Mouse (Mus musculus) embryonic facial prominence, embryonic 15.5 days (tissue): ENCODE measurements around the gene Rftn1. TPM values are rescaled to one million over a fixed set of nuclear protein-coding genes. Genes with fewer than 3 reads are reported as not detected.

Experiments used
- ATAC-seq: fragments of 200-750 bp; cut with Nextera tagmentation; 2 replicates; pipeline ENCODE4 v1.8.0; 2017; ENCODE audit warnings: low read depth, moderate TSS enrichment; ENCODE audit not compliant: insufficient number of reproducible peaks, low FRiP score, low TSS enrichment
- H3K27ac ChIP-seq: fragments of 300-500 bp; sonication (generic); replicated peaks from 2 replicates; pipeline ENCODE4 v1.5.1; 2015; ENCODE audit warnings: mild to moderate bottlenecking, inconsistent platforms
- H3K27me3 ChIP-seq: fragments of 300-500 bp; sonication (generic); 2 replicates; pipeline ENCODE4 v1.6.1; 2015; ENCODE audit warnings: inconsistent platforms
- H3K36me3 ChIP-seq: fragments of 300-500 bp; sonication (generic); 2 replicates; pipeline ENCODE4 v1.6.1; 2015; ENCODE audit warnings: mild to moderate bottlenecking, inconsistent platforms
- H3K4me1 ChIP-seq: fragments of 300-500 bp; sonication (generic); 2 replicates; pipeline ENCODE4 v1.6.1; 2015; ENCODE audit warnings: inconsistent platforms
- H3K4me2 ChIP-seq: fragments of 300-500 bp; sonication (generic); replicated peaks from 2 replicates; pipeline ENCODE4 v1.6.1; 2015; ENCODE audit warnings: mild to moderate bottlenecking, inconsistent platforms
- H3K4me3 ChIP-seq: fragments of 300-500 bp; sonication (generic); replicated peaks from 2 replicates; pipeline ENCODE4 v1.5.1; 2015; ENCODE audit warnings: mild to moderate bottlenecking, inconsistent platforms
- H3K9ac ChIP-seq: fragments of 300-500 bp; sonication (generic); 2 replicates; pipeline ENCODE4 v1.6.1; 2015; ENCODE audit warnings: inconsistent platforms
- H3K9me3 ChIP-seq: fragments of 300-500 bp; sonication (generic); replicated peaks from 2 replicates; pipeline ENCODE4 v1.6.1; 2016; ENCODE audit warnings: inconsistent platforms
- WGBS: fragments of 180-500 bp; shearing (Covaris S2); methylation state at CpG from one replicate; pipeline ENCODE4 v1.1.7; 2015; 5-methylcytosine and 5-hydroxymethylcytosine counted together
- polyA plus RNA-seq: library from polyadenylated mRNA; unstranded; fragments of >200 nt; fragmentation: Nextera tagmentation; extraction: Ambion mirVana; gene quantifications from 2 replicates; pipeline ENCODE4 v1.2.1, GENCODE M21; 2015

Gene Rftn1
- polyA plus RNA-seq, 1 experiment from 2014 or later: 21.4 TPM

DNA sequence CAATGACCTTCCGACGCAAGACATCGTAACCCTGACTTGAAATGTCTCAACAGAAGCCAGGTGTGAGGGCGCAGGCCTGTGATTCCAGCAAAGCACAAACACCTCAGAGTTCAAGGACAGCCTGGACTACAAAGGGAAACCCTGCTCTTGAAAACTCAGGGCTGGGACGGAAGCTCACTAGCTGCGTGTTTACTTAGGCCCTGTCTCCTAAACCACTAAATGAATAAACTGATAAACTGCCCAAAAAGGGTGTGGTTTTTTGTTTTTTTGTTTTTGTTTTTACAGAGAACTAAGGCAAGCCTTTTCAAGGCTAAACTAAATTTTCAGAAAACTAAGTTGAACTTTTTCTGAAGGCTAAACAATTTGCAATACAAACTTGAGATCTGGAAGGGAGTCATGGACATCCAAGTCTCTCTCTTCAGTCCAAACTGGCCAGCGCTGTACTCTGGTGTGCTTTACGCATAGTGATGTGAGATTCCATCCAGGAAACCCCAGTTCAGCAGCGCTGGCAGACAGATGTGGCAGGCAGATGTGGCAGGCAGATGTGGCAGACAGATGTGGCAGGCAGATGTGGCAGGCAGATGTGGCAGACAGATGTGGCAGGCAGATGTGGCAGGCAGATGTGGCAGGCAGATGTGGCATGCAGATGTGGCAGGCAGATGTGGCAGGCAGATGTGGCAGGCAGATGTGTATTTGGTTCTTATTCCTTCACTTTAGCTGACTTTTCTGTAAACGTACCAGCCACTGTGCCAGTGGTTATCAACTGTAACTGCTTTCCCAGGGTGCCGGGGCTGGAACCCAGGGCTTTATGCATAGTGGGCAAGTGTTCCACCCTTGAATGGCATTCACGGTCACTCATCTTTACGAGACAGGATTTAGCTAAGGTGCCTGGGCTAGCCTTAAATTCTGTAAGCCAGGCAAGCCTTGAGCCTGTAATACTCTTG lies 158.7 kb downstream of the Rftn1 start:
- H3K36me3 ChIP-seq: no peaks in the 10 kb centered on the region
- ATAC-seq: no peak
- H3K4me3 ChIP-seq: no peak overlapping the region
- no peaks in the 10 kb centered on the region for H3K4me1 ChIP-seq
- H3K4me2 ChIP-seq: no peak overlapping the region
- H3K27me3 ChIP-seq: no peaks in the 10 kb centered on the region
- no peak overlapping the region for H3K27ac ChIP-seq
- WGBS: 88% methylated on average over 13 of the region's 13 CpGs
- no peak overlapping the region for H3K9ac ChIP-seq
- no peaks in the 10 kb centered on the region for H3K9me3 ChIP-seq

DNA sequence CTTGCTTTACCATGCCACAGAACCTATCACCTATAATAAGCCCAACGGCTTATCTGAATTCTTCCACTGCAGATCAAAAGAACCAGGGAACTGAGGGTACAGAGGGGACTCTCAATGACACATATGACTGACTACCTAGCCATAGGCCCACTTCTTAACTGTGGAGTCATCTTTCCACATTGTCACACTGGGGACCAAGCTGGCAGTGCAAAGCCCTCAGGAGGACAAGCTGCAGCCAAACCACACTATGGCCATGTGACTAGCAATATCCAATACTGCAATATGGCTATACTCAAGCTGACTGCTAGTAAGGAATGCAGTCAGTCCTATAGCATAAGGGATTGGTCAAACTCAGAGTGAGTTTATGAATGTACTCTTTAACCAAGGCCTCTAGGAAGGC lies 164.8 kb downstream of the Rftn1 start:
- H3K27me3 ChIP-seq: no peaks in the 10 kb centered on the region
- ATAC-seq: no peak
- 77% methylated on average over 1 of the region's 1 CpGs for WGBS
- no peak overlapping the region for H3K4me3 ChIP-seq
- no peaks in the 10 kb centered on the region for H3K36me3 ChIP-seq
- no peaks in the 10 kb centered on the region for H3K9me3 ChIP-seq
- H3K4me1 ChIP-seq: no peaks in the 10 kb centered on the region; the same call in 1 of the 2 replicates
- no peak overlapping the region for H3K9ac ChIP-seq
- no peak overlapping the region for H3K27ac ChIP-seq
- no peak overlapping the region for H3K4me2 ChIP-seq

GRCm38 (mm10) chr17:50025173-50025626 lies 165.3 kb downstream of the Rftn1 start:
- Histone ChIP-seq H3K27me3 (no peaks in the 10 kb centered on the region), H3K27ac (no peak overlapping the region), H3K9ac (no peak overlapping the region), H3K9me3 (no peaks in the 10 kb centered on the region), H3K36me3 (no peaks in the 10 kb centered on the region), H3K4me3 (no peak overlapping the region), H3K4me2 (no peak overlapping the region), H3K4me1 (peaks cover 4% of the 10 kb centered on the region; the same call in 1 of the 2 replicates)
- 49% methylated on average over 4 of the region's 4 CpGs for WGBS
- ATAC-seq: no peak

DNA sequence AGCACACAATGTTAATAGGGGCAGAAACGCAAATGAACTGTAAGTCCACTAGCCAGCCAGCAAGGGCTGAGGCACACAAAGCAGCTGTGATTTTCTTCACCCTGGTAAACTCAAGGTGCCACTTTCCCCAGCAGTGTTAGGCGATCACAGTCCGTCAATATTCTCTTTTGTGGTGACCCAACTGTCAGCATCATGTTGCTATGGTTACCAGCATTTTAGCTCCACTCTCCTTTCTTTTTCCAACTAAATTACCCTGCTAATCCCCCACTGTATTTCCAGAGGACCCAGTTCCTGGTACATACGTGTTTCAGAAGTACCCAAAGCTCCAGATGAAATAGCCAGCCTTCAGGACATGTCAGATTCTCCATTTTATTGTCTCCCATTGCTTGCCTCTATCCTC lies 169.1 kb downstream of the Rftn1 start:
- Histone ChIP-seq H3K27me3 (no peaks in the 10 kb centered on the region), H3K9me3 (no peaks in the 10 kb centered on the region), H3K27ac (no peak overlapping the region), H3K4me1 (peaks cover 4% of the 10 kb centered on the region; the same call in 1 of the 2 replicates), H3K36me3 (no peaks in the 10 kb centered on the region), H3K4me3 (no peak overlapping the region), H3K9ac (no peak overlapping the region), H3K4me2 (no peak overlapping the region)
- 47% methylated on average over 4 of the region's 4 CpGs for WGBS
- ATAC-seq: no peak

- Histone ChIP-seq H3K27me3 (no peaks in the 10 kb centered on the region), H3K4me1 (peaks cover 4% of the 10 kb centered on the region; the same call in 1 of the 2 replicates), H3K9ac (no peak overlapping the region), H3K4me3 (no peak overlapping the region), H3K9me3 (no peaks in the 10 kb centered on the region), H3K27ac (no peak overlapping the region), H3K36me3 (no peaks in the 10 kb centered on the region), H3K4me2 (no peak overlapping the region)
- ATAC-seq: no peak
- 72% methylated on average over 16 of the region's 16 CpGs for WGBS
These were observed 170.1 kb downstream of the Rftn1 start for GRCm38 (mm10) chr17:50020211-50021001.

GRCm38 (mm10) chr17:50019819-50020210 lies 170.7 kb downstream of the Rftn1 start:
- Histone ChIP-seq H3K4me2 (no peak overlapping the region), H3K36me3 (no peaks in the 10 kb centered on the region), H3K27ac (no peak overlapping the region), H3K9me3 (no peaks in the 10 kb centered on the region), H3K27me3 (no peaks in the 10 kb centered on the region), H3K9ac (no peak overlapping the region), H3K4me1 (peaks cover 4% of the 10 kb centered on the region; the same call in 1 of the 2 replicates), H3K4me3 (no peak overlapping the region)
- no peak for ATAC-seq
- WGBS: 77% methylated on average over 3 of the region's 3 CpGs

- Histone ChIP-seq H3K4me3 (no peak overlapping the region), H3K9ac (no peak overlapping the region), H3K4me1 (peaks cover 4% of the 10 kb centered on the region; the same call in 1 of the 2 replicates), H3K27me3 (no peaks in the 10 kb centered on the region), H3K9me3 (no peaks in the 10 kb centered on the region), H3K36me3 (no peaks in the 10 kb centered on the region), H3K27ac (no peak overlapping the region), H3K4me2 (no peak overlapping the region)
- ATAC-seq: no peak
- 60% methylated on average over 5 of the region's 5 CpGs for WGBS
These were observed 171.4 kb downstream of the Rftn1 start for GRCm38 (mm10) chr17:50019090-50019489.

DNA sequence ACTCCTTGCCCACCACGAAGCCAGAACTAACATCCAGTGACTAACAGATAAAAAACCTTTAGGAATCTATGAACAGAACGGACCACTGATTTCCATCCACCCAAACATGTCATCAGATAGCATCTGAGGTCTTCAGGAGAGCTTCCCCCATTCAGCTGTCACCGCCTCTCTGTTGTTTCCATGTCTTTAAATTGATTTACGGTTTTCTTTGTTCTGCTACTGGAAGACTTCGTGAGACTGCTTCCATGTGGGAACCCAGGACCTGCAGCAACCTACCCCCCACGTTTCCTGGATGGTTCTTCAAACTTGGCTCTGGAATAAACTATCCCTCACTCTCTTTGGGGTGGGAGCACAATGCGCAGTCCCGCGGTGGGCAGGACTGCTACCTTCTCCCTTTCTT lies 175.8 kb downstream of the Rftn1 start:
- Histone ChIP-seq H3K9me3 (no peaks in the 10 kb centered on the region), H3K4me1 (no peaks in the 10 kb centered on the region), H3K27ac (no peak overlapping the region), H3K9ac (no peak overlapping the region), H3K4me3 (no peak overlapping the region), H3K4me2 (no peak overlapping the region), H3K36me3 (no peaks in the 10 kb centered on the region), H3K27me3 (no peaks in the 10 kb centered on the region)
- ATAC-seq: no peak
- 79% methylated on average over 9 of the region's 9 CpGs for WGBS

DNA sequence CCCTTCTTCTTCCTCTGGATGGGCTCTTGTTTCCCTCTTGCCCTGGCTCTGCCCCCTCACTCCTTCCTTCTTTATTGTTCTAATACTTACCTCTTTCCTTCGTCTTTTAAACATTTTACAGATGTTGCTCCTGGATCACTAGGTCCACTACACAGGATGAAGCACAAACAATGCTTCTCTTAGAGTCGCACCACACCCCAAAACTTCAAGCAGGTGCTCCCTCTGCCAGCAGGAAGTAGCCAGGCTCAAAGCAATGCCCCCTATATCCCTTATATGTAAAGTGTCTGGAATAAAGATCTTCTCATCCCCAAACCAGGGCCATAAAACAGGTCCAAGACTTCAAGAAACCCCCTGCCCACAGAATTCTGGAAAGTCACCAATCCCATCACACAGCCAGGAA lies 176.6 kb downstream of the Rftn1 start:
- no peaks in the 10 kb centered on the region for H3K9me3 ChIP-seq
- no peak overlapping the region for H3K4me2 ChIP-seq
- H3K27ac ChIP-seq: no peak overlapping the region
- 70% methylated on average over 2 of the region's 2 CpGs for WGBS
- no peaks in the 10 kb centered on the region for H3K4me1 ChIP-seq
- no peaks in the 10 kb centered on the region for H3K36me3 ChIP-seq
- H3K4me3 ChIP-seq: no peak overlapping the region
- H3K27me3 ChIP-seq: no peaks in the 10 kb centered on the region
- ATAC-seq: no peak
- no peak overlapping the region for H3K9ac ChIP-seq

- no peaks in the 10 kb centered on the region for H3K36me3 ChIP-seq
These were observed 180.4 kb downstream of the Rftn1 start for GRCm38 (mm10) chr17:50010096-50010495.

DNA sequence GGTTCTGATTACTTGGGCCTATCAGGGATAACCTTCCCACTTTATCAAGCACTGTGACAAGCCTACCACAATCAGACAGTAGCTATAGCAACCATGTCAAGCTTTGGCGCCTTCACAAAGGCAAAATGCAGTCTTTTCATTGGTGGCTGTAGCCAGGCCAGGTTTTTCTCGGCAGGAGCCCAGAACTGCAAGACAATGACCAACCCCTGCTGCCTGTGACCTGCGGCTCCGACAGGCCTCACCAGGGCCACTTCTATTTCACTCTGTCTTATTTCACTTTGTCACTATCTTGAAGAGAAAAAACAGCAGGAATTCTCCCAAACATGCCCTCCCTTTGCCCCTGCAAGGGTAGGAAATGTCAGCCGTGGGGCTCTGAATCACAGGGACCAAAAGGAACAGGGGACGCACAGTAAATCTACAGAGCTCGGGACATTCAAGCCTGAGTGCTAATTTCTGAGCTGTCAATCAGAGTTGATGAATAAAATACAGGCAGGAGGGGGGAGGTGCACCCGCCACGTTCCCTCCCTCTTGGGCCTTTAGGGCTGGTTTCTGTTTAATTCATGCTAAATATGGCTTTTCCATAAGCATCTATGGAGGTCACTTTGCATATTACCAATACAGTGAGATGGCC lies 183.6 kb downstream of the Rftn1 start:
- WGBS: 18% methylated on average over 9 of the region's 9 CpGs
- no peak overlapping the region for H3K4me2 ChIP-seq
- no peak overlapping the region for H3K27ac ChIP-seq
- ATAC-seq: no peak
- H3K9me3 ChIP-seq: no peaks in the 10 kb centered on the region
- H3K36me3 ChIP-seq: no peaks in the 10 kb centered on the region
- H3K4me1 ChIP-seq: 0 out of 2 replicates have a peak, but pooled peaks cover 4% of the 10 kb centered on the region
- no peak overlapping the region for H3K9ac ChIP-seq
- H3K4me3 ChIP-seq: no peak overlapping the region
- H3K27me3 ChIP-seq: no peaks in the 10 kb centered on the region

More at GRCm38 (mm10) chr17:50010096-50010495, 180.4 kb downstream of the Rftn1 start:
- Histone ChIP-seq H3K27ac (no peak overlapping the region), H3K4me3 (no peak overlapping the region), H3K4me2 (no peak overlapping the region), H3K9ac (no peak overlapping the region), H3K27me3 (no peaks in the 10 kb centered on the region), H3K4me1 (0 out of 2 replicates have a peak, but pooled peaks cover 4% of the 10 kb centered on the region), H3K9me3 (no peaks in the 10 kb centered on the region)
- 72% methylated on average over 4 of the region's 4 CpGs for WGBS
- ATAC-seq: no peak
